In the genomic region with DNA sequence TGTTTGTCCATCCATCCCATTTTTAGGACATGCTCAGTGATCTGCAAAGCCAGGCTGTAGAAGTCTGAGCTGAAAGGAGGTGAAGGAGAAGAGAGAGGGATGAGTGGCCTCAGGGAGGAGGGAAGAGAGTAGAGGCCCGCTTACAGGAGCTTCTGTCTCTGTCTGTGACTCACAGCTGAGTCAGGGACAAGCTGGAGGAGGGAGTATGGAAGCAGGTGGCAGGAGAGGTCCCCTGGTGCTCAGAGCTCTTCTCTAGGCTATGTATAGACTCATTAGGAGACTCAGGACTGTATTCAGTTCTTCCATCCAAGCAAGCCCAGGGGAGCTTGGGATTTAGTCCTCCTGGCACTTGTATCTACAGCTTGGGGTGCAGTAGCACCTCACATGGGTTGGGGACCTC, we compare ENCODE assay signal across 19 mouse cellular contexts. TPM values are rescaled to one million over a fixed set of nuclear protein-coding genes. Genes with fewer than 3 reads are reported as not detected.
DNase-seq lines count a peak whose midpoint lies in the region; TF ChIP-seq lines count a peak whose summit lies in the region.
"Had no signal": no experiment of that assay in that cellular context is flagged by ENCODE, and none has a peak within 500 bp of the region (broad histone marks: within the 10 kb centered on the region; RNA-seq: fewer than 3 reads in every experiment).

No protein-coding gene starts in this region.

- intact Hi-C loops in left cerebral cortex, adult 2 months (cut with DNase I): loop anchor here (2.0 kb wide), 1 partner anchor 15 kb away; no protein-coding TSS in a partner anchor
- intact Hi-C loops in left cerebral cortex, postnatal 36 days (cut with DNase I): loop anchor here (5.0 kb wide), 1 partner anchor 56 kb away; no protein-coding TSS in a partner anchor

- peak; percentile 11 to 23 for DNase-seq in cerebellum, adult 18-20 months
- no peak for DNase-seq in cerebellum, postnatal 4 days (ENCODE audit: low spot score in 2 of 2)
- DNase-seq in left cerebral cortex, adult 2 months (ENCODE audit: extremely low spot score in 1 of 2, low spot score in 2 of 2): no peak
- no peak for DNase-seq in left cerebral cortex, postnatal 36 days (ENCODE audit: low spot score in 2 of 2)
- peak; percentile 39 for DNase-seq in Muller cell, postnatal 12 days (ENCODE audit: inconsistent ontology term)
- peak; percentile 50 to 58 for DNase-seq in cerebellum, postnatal 25 days
- no peak for DNase-seq in lung, postnatal 25 days (ENCODE audit: low spot score)
- no peak for DNase-seq in gastrocnemius, postnatal 4 days (ENCODE audit: low spot score in 2 of 2)
- DNase-seq: forebrain, postnatal 0 days; kidney, adult 9 months; thymus, postnatal 14 days had no signal

- peak overlapping the region; percentile 79 for H3K27ac ChIP-seq in left cerebral cortex, adult 2 months
- H3K27ac ChIP-seq: heart, embryonic 15.5 days; hindbrain, embryonic 10.5 days; limb, embryonic 10.5 days; liver, embryonic 12.5 days; lung, embryonic 15.5 days; stomach, postnatal 0 days had no signal

- no peak for TF ChIP-seq CTCF in left cerebral cortex, adult 2 months (IDR thresholded peaks at IDR 0.05)

- no peak overlapping the region for H3K4me3 ChIP-seq in left cerebral cortex, adult 2 months
- H3K4me3 ChIP-seq: heart, embryonic 15.5 days; hindbrain, embryonic 10.5 days; limb, embryonic 10.5 days; liver, embryonic 12.5 days; lung, embryonic 15.5 days had no signal

RNA-seq across cellular contexts. Expression of a gene that starts 59.7 kb away (rescaled TPM):
- total RNA-seq in left cerebral cortex, adult 2 months (2021): 100 to 1,000 TPM; 111 to 119 TPM
- 100 to 1,000 TPM; 104 to 110 TPM for total RNA-seq in left cerebral cortex, postnatal 36 days (2021)
- total RNA-seq in gastrocnemius, postnatal 4 days (2021): 1 to 10 TPM; 5.1 to 5.8 TPM
- total RNA-seq: CH12.LX; megakaryocyte, adult 5-6 weeks had no signal

Comparison
In these comparisons a context has a peak if more than half of its experiments do, and no peak if none do; other contexts are left out.
1. DNase-seq: peak in cerebellum, adult 18-20 months (2 of 2), Muller cell, postnatal 12 days (single experiment) and cerebellum, postnatal 25 days (2 of 2); none in cerebellum, postnatal 4 days (0 of 2), left cerebral cortex, adult 2 months (0 of 2), left cerebral cortex, postnatal 36 days (0 of 2), lung, postnatal 25 days (single experiment) and gastrocnemius, postnatal 4 days (0 of 2).
2. RNA of a gene that starts 59.7 kb away (total RNA-seq): 111 to 119 TPM in left cerebral cortex, adult 2 months and 104 to 110 TPM in left cerebral cortex, postnatal 36 days; 5.1 to 5.8 TPM in gastrocnemius, postnatal 4 days; every median in the first group is over 10 times any median in the second.